Mouse (Mus musculus): ENCODE data around the gene Ppfia4. TPM values are rescaled to one million over a fixed set of nuclear protein-coding genes. Genes with fewer than 3 reads are reported as not detected.

Gene Ppfia4
- 10 to 100 TPM; 25.5 to 26.2 TPM for total RNA-seq (2021)
- long read RNA-seq, experiment 1, partial matches to known transcripts, result 6 of 38 reads
- long read RNA-seq, experiment 1, other reads (novel, unspliced or antisense), result 30 of 38 reads
- long read RNA-seq, experiment 2, full-length matches to known transcripts, result 2 of 61 reads
- long read RNA-seq, experiment 2, partial matches to known transcripts, result 19 of 61 reads
- long read RNA-seq, experiment 2, other reads (novel, unspliced or antisense), result 40 of 61 reads

GRCm38 (mm10) chr1:134332770-134333271 is at the start of gene Ppfia4:
Gene Ppfia4 (minus strand): TSS chr1:134332928.
- DNase-seq (ENCODE audit: low spot score in 2 of 2), result peak in 1 of 2 experiments; percentile 65

- no peak for DNase-seq (ENCODE audit: low spot score in 2 of 2)
Measured at GRCm38 (mm10) chr1:134381795-134382625, 49.3 kb upstream of the Ppfia4 start.

GRCm38 (mm10) chr1:134381051-134381450 is 48.3 kb upstream of the Ppfia4 start:
- no peak for DNase-seq (ENCODE audit: low spot score in 2 of 2)

GRCm38 (mm10) chr1:134374124-134374523 is 41.4 kb upstream of the Ppfia4 start:
- DNase-seq (ENCODE audit: low spot score in 2 of 2), result no peak

DNA sequence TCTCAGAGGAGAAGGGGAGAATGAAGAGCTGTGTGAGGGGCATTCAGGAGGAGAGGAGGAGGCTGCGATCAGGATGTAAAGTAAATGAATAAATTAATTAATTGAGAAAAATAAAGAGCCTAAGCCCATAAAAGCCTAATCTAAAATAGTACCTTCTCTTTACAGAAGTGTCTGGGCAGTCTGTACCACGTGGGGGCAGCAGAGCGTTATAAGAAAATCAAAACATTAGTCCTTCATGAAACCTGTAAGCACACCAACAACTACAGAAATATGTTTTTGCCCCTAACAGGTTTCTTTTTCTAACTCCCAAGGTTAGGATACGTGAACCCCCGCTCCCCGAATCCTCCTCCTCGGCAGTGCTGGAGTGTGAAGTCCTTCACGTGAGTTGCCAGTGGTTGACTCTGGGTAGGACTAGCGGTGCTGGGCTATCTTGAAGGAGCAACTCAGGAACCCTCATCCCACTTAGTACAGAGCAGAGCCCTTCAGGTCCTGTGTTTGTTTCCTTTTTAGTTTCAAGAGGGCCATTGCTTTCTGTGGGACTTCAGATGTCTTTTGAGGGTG is 36.1 kb upstream of the Ppfia4 start:
- DNase-seq (ENCODE audit: low spot score in 2 of 2), result peak; percentile 34 to 62

DNA sequence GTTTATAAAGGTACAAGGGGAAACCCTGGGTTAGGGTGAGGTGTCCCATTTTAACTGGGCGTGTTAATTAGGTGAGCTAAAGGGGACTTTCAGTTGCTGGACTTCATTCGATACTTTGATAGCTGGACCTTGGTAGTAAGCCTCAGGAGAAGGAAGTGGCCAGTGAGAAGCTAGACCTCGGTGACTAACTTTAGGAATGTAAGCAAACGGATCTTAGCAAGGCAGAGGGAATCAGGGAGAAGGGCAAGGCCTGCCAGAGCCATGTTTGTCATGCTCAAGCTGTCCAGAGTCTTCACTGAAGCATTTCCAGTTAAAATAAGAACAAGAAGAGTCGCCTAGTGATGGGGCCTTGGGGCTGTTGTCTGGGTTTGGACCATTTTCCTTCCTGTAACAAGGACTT is 32.8 kb upstream of the Ppfia4 start:
- DNase-seq (ENCODE audit: low spot score in 2 of 2), result no peak

- no peak for DNase-seq (ENCODE audit: low spot score in 2 of 2)
Measured at GRCm38 (mm10) chr1:134363194-134363593, 30.5 kb upstream of the Ppfia4 start.

- DNase-seq (ENCODE audit: low spot score in 2 of 2), result peak; percentile 97
Measured at GRCm38 (mm10) chr1:134361857-134362212, 29.1 kb upstream of the Ppfia4 start, which contains the start of gene Tmem183a. Gene Tmem183a (minus strand): TSS chr1:134361979.

- DNase-seq (ENCODE audit: low spot score in 2 of 2), result no peak
Measured at GRCm38 (mm10) chr1:134361195-134361856, 28.6 kb upstream of the Ppfia4 start.

- DNase-seq (ENCODE audit: low spot score in 2 of 2), result no peak
Measured at GRCm38 (mm10) chr1:134360656-134361055, 27.9 kb upstream of the Ppfia4 start.

GRCm38 (mm10) chr1:134357461-134357860 is 24.7 kb upstream of the Ppfia4 start:
- DNase-seq (ENCODE audit: low spot score in 2 of 2), result no peak

GRCm38 (mm10) chr1:134353326-134353725 is 20.6 kb upstream of the Ppfia4 start:
- DNase-seq (ENCODE audit: low spot score in 2 of 2), result no peak

DNA sequence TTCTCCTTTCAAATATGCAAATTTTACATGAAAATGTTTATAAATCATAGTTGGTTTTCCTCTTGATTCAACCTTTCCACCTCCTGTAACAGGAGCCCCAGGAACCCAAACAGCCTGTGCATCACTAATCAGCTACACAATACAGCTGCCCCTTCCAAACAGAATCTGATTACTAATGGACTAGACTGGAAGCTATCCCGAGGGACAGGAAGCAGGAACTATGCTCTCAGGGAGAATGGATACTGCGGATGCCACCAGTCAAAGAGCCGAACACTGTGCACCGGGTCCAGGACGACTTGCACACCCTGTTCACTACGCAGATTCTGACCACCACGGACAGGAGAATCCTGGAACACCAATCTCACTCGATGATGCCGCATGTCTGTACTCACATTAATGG is 15.1 kb upstream of the Ppfia4 start:
- no peak for DNase-seq (ENCODE audit: low spot score in 2 of 2)

DNA sequence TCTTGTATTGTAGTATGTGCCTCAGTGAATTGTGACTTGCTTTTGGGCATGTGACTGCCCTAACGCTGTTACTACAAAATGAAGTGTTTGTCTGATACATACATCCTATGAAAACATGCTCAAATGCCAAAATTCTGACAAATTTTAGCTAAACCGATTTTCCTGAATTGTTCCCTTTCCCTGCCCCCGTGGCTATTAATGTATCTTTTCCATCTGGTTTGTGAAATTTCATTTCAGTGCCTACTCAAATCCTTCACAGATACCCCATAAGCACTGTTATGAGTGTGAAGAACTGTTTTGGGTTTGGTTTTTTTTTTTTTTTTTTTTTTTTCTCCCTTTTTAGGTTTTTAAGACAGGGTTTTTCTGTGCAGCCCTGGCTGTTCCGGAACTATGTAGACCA is 12.3 kb upstream of the Ppfia4 start:
- no peak for DNase-seq (ENCODE audit: low spot score in 2 of 2)

- DNase-seq (ENCODE audit: low spot score in 2 of 2), result peak; percentile 69 to 80
Measured at GRCm38 (mm10) chr1:134344005-134344950, 11.6 kb upstream of the Ppfia4 start.

GRCm38 (mm10) chr1:134343567-134343966 is 10.8 kb upstream of the Ppfia4 start:
- DNase-seq (ENCODE audit: low spot score in 2 of 2), result no peak

DNA sequence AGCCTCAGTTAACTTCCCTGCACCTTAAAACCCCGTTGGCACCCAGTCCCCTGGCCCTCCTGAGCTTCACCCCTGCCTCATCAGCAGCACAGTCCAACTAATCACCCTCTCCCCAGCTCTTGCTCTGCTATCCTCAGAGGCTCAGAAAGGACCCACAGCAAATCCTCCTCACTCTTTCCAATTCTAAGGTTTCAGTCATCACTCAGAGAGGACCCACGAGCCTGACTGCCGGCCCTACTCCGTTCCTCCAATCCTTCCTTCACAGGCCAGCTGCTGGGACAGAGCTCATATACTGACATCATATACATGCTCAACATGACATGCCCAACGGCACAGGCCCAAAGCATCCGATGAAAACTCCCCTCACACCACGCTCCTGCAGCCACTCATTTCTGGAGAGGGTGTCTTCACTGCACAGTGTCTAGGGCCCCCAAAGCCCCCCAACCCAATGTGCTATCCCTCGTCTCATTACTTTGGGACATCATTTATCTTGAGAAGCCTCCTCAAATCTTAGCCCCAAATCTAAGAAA is 10.1 kb upstream of the Ppfia4 start:
- peak in 1 of 2 experiments; percentile 7 for DNase-seq (ENCODE audit: low spot score in 2 of 2)

GRCm38 (mm10) chr1:134342278-134342664 is 9.5 kb upstream of the Ppfia4 start:
- DNase-seq (ENCODE audit: low spot score in 2 of 2), result no peak

- DNase-seq (ENCODE audit: low spot score in 2 of 2), result peak in 1 of 2 experiments; percentile 6
Measured at GRCm38 (mm10) chr1:134341641-134342277, 9.0 kb upstream of the Ppfia4 start.

Data from gastrocnemius, postnatal 4 days (tissue).